Mouse (Mus musculus): Measurements from ENCODE around the gene Reck. TPM values are rescaled to one million over a fixed set of nuclear protein-coding genes. Genes with fewer than 3 reads are reported as not detected.

Reck gene
- polyA plus RNA-seq, 1 experiment, result 5.2 TPM

GRCm38 (mm10) chr4:43980846-43981245 lies 105.5 kb downstream of the Reck start:
- DNase-seq (ENCODE audit: low read depth in 1 of 2, low spot score in 2 of 2), result no peak
- peaks cover 9% of the 10 kb centered on the region; the same call in 1 of the 2 replicates for H3K4me1 ChIP-seq (ENCODE audit: control insufficient read depth, insufficient read depth, insufficient read length)
- no peak overlapping the region for H3K27ac ChIP-seq (ENCODE audit: insufficient read depth, low read length)
- WGBS, result 94% methylated on average over 6 of the region's 6 CpGs
- TF ChIP-seq CTCF (IDR thresholded peaks at IDR 0.05; ENCODE audit: extremely low read depth, insufficient read depth, insufficient read length, insufficient replicate concordance) (no peak), POLR2A (IDR thresholded peaks at IDR 0.05; ENCODE audit: low read depth, low read length) (no peak)
- no peaks in the 10 kb centered on the region for H3K27me3 ChIP-seq (ENCODE audit: control insufficient read depth, insufficient read depth, low read length)
- H3K4me3 ChIP-seq (ENCODE audit: extremely low read depth, insufficient read depth, insufficient read length), result no peak overlapping the region
- no peaks in the 10 kb centered on the region; the same call in 1 of the 2 replicates for H3K36me3 ChIP-seq (ENCODE audit: control insufficient read depth, insufficient read depth, low read length)

- no peak for DNase-seq (ENCODE audit: low read depth in 1 of 2, low spot score in 2 of 2)
- 81% methylated on average over 7 of the region's 7 CpGs for WGBS
- TF ChIP-seq CTCF (IDR thresholded peaks at IDR 0.05; ENCODE audit: extremely low read depth, insufficient read depth, insufficient read length, insufficient replicate concordance) (no peak), POLR2A (IDR thresholded peaks at IDR 0.05; ENCODE audit: low read depth, low read length) (no peak)
- Histone ChIP-seq H3K27ac (ENCODE audit: insufficient read depth, low read length) (no peak overlapping the region), H3K27me3 (ENCODE audit: control insufficient read depth, insufficient read depth, low read length) (no peaks in the 10 kb centered on the region), H3K4me1 (ENCODE audit: control insufficient read depth, insufficient read depth, insufficient read length) (peaks cover 9% of the 10 kb centered on the region; the same call in 1 of the 2 replicates), H3K4me3 (ENCODE audit: extremely low read depth, insufficient read depth, insufficient read length) (no peak overlapping the region), H3K36me3 (ENCODE audit: control insufficient read depth, insufficient read depth, low read length) (no peaks in the 10 kb centered on the region; the same call in 1 of the 2 replicates)
Observed at GRCm38 (mm10) chr4:43981251-43981650, 105.9 kb downstream of the Reck start.

DNA sequence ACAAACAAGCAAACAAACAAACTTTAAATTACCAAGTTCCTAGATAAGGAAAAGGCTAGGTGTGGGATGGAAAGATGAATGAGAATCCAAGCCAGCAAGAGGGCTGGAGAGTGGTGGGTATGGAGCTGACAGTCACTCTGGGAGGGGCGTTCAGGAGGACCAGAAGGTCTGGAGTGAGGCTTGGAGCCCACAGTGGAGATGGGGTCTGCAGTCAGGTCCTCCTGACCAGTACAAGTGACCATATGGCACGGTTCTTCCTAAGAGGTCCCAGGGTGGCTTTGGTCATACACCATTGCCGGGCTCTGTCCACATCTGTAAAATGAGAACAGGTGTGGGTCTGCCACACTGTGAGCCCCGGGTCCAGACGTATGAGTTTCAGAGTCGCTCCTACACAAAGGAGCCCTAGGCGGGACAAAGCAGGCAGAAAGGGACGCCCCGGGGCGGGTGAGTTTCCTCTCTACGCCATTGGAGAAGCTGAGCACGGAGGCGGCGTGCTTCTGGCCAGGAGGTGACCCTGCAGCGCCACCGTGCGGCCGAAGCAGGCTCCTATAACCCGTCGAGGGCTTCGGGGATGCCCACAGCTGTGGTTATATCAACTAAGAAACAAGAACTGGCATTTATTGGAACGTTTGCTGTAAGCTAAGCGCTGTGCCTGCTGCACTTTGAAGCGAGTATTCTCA lies 106.9 kb downstream of the Reck start:
- Histone ChIP-seq H3K4me1 (ENCODE audit: control insufficient read depth, insufficient read depth, insufficient read length) (peaks cover 9% of the 10 kb centered on the region; the same call in 1 of the 2 replicates), H3K36me3 (ENCODE audit: control insufficient read depth, insufficient read depth, low read length) (no peaks in the 10 kb centered on the region; the same call in 1 of the 2 replicates), H3K27ac (ENCODE audit: insufficient read depth, low read length) (no peak overlapping the region), H3K4me3 (ENCODE audit: extremely low read depth, insufficient read depth, insufficient read length) (peak overlapping the region; percentile 32), H3K27me3 (ENCODE audit: control insufficient read depth, insufficient read depth, low read length) (no peaks in the 10 kb centered on the region)
- WGBS, result under 1% methylated on average over 24 of the region's 24 CpGs
- peak; percentile 81 to 92 for DNase-seq (ENCODE audit: low read depth in 1 of 2, low spot score in 2 of 2)
- TF ChIP-seq POLR2A (IDR thresholded peaks at IDR 0.05; ENCODE audit: low read depth, low read length), result no peak
- TF ChIP-seq CTCF (IDR thresholded peaks at IDR 0.05; ENCODE audit: extremely low read depth, insufficient read depth, insufficient read length, insufficient replicate concordance), result peak; percentile 99

DNA sequence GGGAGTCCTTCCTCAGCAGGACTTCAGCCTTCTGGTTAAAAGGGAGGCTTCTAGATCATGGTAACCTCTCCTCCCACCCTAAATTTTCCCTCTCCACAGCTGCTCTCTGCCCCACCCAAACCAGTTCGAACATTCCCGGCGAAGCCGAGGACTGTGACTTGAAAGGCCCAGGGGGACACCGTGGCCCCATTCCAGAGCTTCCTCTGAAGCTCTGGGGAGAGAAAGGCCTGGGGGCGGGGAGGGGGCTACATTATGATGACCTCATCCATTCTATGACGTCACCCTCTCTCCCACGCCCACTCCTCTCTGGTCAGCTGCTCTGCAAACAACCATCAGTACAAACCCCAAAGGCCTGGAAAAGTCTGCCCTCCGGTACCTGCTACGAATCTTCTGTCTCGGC lies 107.9 kb downstream of the Reck start, which contains the start of gene Ccin:
Gene Ccin (plus strand): TSS at position 303 of the 400 bp plus-strand sequence.
- 90% methylated on average over 11 of the region's 11 CpGs for WGBS
- peaks cover 9% of the 10 kb centered on the region; the same call in 1 of the 2 replicates for H3K4me1 ChIP-seq (ENCODE audit: control insufficient read depth, insufficient read depth, insufficient read length)
- no peak for TF ChIP-seq CTCF (IDR thresholded peaks at IDR 0.05; ENCODE audit: extremely low read depth, insufficient read depth, insufficient read length, insufficient replicate concordance)
- TF ChIP-seq POLR2A (IDR thresholded peaks at IDR 0.05; ENCODE audit: low read depth, low read length), result no peak
- no peak within 1 kb of the TSS for H3K4me3 ChIP-seq (ENCODE audit: extremely low read depth, insufficient read depth, insufficient read length)
- no peaks in the 10 kb centered on the region for H3K36me3 ChIP-seq (ENCODE audit: control insufficient read depth, insufficient read depth, low read length)
- H3K27me3 ChIP-seq (ENCODE audit: control insufficient read depth, insufficient read depth, low read length), result no peaks in the 10 kb centered on the region
- H3K27ac ChIP-seq (ENCODE audit: insufficient read depth, low read length), result no peak within 1 kb of the TSS
- DNase-seq (ENCODE audit: low read depth in 1 of 2, low spot score in 2 of 2), result no peak

DNA sequence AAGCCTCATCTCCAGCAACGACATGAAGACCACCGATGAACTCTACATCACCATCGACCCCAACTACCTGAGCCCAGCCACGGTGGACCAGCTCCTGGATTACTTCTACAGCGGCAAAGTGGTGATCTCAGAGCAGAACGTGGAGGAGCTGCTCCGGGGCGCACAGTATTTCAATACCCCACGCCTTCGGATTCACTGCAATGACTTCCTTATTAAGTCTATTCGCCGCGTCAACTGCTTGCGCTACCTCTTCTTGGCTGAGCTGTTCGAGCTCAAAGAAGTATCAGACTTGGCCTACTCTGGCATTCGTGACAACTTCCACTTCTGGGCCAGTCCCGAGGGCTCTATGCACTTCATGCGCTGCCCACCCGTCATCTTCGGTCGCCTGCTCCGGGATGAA lies 108.4 kb downstream of the Reck start:
- H3K27ac ChIP-seq (ENCODE audit: insufficient read depth, low read length), result no peak overlapping the region
- no peak for DNase-seq (ENCODE audit: low read depth in 1 of 2, low spot score in 2 of 2)
- WGBS, result 95% methylated on average over 22 of the region's 22 CpGs
- H3K36me3 ChIP-seq (ENCODE audit: control insufficient read depth, insufficient read depth, low read length), result no peaks in the 10 kb centered on the region
- H3K4me1 ChIP-seq (ENCODE audit: control insufficient read depth, insufficient read depth, insufficient read length), result peaks cover 9% of the 10 kb centered on the region; the same call in 1 of the 2 replicates
- TF ChIP-seq POLR2A (IDR thresholded peaks at IDR 0.05; ENCODE audit: low read depth, low read length), result no peak
- TF ChIP-seq CTCF (IDR thresholded peaks at IDR 0.05; ENCODE audit: extremely low read depth, insufficient read depth, insufficient read length, insufficient replicate concordance), result no peak
- H3K4me3 ChIP-seq (ENCODE audit: extremely low read depth, insufficient read depth, insufficient read length), result no peak overlapping the region
- no peaks in the 10 kb centered on the region for H3K27me3 ChIP-seq (ENCODE audit: control insufficient read depth, insufficient read depth, low read length)

DNA sequence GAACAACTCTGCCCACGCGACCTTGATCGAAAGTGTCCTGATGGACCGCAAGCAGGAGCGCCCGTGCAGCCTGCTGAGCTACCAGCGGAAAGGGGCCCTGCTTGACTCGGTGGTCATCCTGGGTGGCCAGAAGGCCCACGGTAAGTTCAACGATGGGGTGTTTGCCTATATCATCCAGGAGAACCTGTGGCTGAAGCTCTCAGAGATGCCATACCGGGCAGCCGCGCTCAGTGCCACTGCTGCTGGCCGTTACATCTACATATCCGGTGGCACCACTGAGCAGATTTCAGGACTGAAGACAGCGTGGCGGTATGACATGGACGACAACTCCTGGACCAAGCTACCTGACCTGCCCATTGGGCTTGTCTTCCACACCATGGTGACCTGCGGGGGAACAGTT lies 109.0 kb downstream of the Reck start:
- H3K27me3 ChIP-seq (ENCODE audit: control insufficient read depth, insufficient read depth, low read length), result no peaks in the 10 kb centered on the region
- DNase-seq (ENCODE audit: low read depth in 1 of 2, low spot score in 2 of 2), result no peak

DNA sequence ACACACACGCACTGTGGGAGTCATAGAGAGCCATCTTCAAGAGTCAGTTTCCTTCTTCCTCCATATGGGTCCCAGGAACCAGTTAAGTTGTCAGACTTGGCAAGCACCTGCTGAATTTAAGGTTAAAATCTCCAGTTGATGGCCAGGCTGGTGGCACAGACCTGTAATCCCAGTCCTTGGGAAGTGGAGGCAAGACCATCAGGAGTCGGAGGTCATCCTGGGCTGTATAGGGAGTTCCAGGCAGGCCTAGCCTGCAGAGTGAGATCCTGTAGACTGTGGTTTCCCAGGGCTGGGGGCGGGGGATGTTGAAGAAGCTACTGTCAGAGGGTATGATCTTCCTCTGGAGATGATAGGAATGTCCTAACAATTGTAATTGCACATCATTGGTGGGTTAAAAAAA lies 113.6 kb downstream of the Reck start:
- TF ChIP-seq POLR2A (IDR thresholded peaks at IDR 0.05; ENCODE audit: low read depth, low read length) (no peak), CTCF (IDR thresholded peaks at IDR 0.05; ENCODE audit: extremely low read depth, insufficient read depth, insufficient read length, insufficient replicate concordance) (no peak)
- Histone ChIP-seq H3K27ac (ENCODE audit: insufficient read depth, low read length) (no peak overlapping the region), H3K4me1 (ENCODE audit: control insufficient read depth, insufficient read depth, insufficient read length) (no peaks in the 10 kb centered on the region), H3K27me3 (ENCODE audit: control insufficient read depth, insufficient read depth, low read length) (no peaks in the 10 kb centered on the region), H3K4me3 (ENCODE audit: extremely low read depth, insufficient read depth, insufficient read length) (no peak overlapping the region), H3K36me3 (ENCODE audit: control insufficient read depth, insufficient read depth, low read length) (no peaks in the 10 kb centered on the region)
- 93% methylated on average over 3 of the region's 3 CpGs for WGBS
- DNase-seq (ENCODE audit: low read depth in 1 of 2, low spot score in 2 of 2), result no peak

More for the DNA sequence above, 109.0 kb downstream of the Reck start:
- Histone ChIP-seq H3K27ac (ENCODE audit: insufficient read depth, low read length) (no peak overlapping the region), H3K36me3 (ENCODE audit: control insufficient read depth, insufficient read depth, low read length) (no peaks in the 10 kb centered on the region), H3K4me1 (ENCODE audit: control insufficient read depth, insufficient read depth, insufficient read length) (peaks cover 3% of the 10 kb centered on the region; the same call in 1 of the 2 replicates), H3K4me3 (ENCODE audit: extremely low read depth, insufficient read depth, insufficient read length) (no peak overlapping the region)
- 94% methylated on average over 19 of the region's 19 CpGs for WGBS
- TF ChIP-seq POLR2A (IDR thresholded peaks at IDR 0.05; ENCODE audit: low read depth, low read length), result no peak
- TF ChIP-seq CTCF (IDR thresholded peaks at IDR 0.05; ENCODE audit: extremely low read depth, insufficient read depth, insufficient read length, insufficient replicate concordance), result no peak
